Mouse (Mus musculus) right cerebral cortex, postnatal 14 days (tissue): Measurements from ENCODE around the gene Plekha6.
A peak's percentile ranks its signal among the peaks of the same experiment; 100 is the strongest.
"Not testable (repeated sequence)": the region's sequence is repeated elsewhere in the genome, so short reads cannot be mapped to it uniquely, and the experiment has no call there.

Experiments
- DNase-seq: peaks from one replicate; pipeline ENCODE4 v3.0.0; 2022

Gene Plekha6

DNA sequence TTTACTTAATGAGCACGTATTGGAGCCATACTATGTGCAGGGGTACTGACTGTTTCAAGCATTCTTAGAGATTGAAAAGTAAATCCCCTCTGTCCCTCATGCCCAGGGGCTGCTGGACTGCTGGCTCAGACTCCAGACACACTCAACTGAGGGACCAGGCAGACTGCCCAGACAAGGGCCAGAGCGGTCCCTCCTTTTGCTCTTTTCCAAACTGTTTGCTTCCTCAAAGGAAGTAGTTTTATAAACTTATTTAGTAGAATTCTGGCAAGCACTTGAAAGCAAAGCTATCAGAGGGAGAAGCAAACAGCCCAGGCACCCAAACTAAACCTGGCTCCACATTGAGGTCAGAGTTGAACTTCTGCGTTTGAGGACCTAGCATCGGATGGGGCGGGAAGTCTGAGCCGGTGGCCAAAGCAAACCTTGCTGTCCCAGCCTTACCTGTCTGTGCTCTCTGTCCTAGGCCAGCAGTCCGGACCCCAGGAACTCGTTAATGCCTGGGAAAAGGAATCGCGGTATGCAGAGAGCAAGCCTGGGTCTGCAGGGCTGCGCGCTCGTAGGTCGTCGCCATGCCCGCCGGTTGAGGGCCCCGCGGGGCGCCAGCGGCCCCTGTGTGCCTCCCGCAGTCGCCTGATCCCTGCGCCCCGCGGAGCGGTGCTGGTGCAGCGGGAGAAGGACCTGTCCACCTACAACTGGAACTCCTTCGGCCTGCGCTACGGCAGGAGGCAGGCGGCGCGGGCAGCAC lies 165.1 kb downstream of the Plekha6 start:
- no peak for DNase-seq

DNA sequence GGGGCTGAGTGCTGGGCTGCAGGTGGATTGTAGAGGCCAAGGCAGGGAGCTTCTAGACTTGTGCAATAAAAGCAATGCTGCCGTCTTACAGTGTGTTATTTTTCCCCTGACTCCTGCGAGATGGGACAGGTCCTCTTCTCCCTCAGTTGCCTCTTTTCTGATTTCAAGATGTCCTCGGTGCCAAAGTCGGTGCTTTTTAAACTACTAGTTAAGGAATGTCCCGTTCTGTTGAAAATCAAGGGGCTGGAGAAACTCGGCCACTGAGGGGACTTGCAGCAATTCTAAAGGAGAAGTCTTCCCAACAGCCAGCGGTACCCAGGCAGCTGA lies 165.6 kb downstream of the Plekha6 start:
- no peak for DNase-seq

- DNase-seq = no peak
Observed at GRCm38 (mm10) chr1:133331142-133331541, 167.1 kb downstream of the Plekha6 start.

DNA sequence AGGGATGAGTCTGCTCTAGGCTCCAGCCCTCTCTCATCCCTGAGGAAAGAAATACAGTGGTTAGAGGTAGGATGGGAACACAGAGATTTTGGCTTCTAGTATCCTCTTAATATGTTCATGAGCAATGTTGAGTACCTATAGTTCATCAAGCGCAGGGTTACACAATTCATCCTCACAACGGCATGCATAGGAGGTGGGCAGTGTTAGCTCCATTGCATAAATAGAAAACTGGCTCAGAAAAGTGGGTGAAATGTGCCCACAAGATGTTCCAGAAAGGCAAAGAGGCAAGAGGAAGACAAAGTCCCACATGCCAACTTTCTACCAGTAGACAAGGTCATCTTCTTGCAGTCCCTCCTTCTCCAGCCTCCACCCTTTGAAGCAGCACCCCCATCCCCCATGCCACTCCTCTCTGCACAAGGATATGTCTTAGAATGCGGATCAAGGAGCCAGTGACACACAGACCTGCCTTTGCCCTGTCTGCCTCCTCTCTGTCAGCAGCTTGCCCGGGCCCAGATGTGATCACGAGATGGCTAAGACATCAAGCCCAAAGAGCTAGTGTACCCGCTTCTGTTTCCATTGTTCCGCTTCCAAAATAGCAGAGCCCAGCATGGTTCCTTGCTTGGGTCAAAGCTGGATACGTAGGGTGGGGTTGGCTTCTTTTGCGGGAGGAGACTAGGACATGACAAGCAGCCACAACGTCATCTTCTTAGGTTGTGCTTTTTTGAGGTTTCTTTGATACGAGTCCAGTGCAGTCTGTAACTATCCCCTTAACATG lies 168.8 kb downstream of the Plekha6 start:
- no peak for DNase-seq

DNA sequence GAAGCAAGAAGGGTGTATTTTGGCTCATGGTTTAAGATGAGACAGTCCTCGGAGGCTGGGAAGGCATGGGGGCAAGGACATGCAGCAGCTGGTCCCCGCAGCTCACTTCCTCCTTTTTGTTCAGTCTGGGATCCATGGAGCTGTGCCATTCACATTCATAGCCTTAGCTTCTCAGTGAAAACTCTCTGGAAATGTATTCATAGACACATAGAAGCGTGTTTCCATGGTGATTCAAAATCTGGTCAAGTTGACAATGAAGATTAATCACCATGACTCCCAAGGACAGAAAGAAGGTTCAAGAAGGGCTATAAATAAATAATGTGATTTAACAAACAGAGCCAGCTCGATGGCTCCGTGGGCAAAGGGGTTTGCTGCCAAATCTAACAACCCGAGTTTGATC lies 169.9 kb downstream of the Plekha6 start:
- no peak for DNase-seq

DNA sequence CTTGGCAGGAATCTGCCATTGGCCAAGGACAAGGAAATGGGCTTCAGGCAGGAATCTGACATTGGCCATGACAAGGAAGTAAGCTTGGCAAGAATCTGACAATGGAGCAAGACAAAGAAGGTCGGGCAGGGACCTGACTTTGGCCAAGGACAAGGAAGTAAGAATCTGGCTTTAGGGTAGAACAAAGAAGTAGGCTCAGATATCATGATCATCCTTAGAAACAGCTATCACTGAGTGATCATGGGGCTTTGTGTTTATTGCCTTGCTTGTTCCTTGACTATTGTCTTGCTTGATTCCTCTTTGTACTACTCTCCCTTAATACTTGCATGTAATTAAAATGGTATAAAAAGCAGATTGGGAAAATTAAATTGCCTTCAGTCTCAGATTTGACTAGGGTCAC lies 176.4 kb downstream of the Plekha6 start:
- DNase-seq = not testable (repeated sequence)

DNA sequence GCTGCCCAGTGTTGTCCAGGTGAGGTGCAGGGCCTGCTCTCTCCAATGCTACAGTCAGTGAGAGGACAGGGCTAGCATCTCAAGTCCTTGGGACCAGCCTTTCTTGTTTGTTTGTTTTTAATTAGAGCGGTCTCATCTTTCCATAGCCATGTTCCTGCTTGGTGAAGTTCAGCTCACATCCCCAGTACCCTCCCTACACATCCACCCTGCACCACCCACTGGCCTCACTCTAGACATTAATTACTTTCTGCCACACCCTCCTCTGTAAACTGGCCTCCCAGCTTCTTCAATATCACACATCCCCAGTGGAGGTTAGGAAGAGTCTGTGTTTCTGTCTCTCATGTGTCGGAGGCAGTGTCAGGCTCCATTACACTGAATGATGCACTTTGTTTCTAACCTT lies 180.3 kb downstream of the Plekha6 start:
- no peak for DNase-seq

- peak; percentile 40 for DNase-seq
Observed at GRCm38 (mm10) chr1:133346531-133346930, 182.5 kb downstream of the Plekha6 start.

DNA sequence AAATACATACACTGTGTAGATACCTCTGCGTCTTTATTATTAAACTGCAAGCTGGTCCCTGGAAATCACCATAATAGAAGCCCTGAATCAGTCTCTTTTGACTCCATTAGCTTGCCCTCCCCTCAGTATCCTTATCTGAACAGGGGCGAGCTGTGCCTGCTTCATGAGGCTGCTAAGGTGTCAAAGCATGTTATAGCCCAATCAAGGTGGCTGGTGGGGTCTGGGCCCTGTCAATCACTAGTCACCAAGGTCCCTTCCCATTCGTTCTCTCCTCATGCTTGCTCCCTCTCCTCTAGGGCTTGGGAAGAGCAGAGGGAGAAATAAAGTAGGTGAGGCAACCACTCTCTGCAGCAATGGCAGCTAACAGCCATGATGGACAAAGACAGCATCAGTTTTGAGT lies 183.2 kb downstream of the Plekha6 start:
- DNase-seq = no peak

DNA sequence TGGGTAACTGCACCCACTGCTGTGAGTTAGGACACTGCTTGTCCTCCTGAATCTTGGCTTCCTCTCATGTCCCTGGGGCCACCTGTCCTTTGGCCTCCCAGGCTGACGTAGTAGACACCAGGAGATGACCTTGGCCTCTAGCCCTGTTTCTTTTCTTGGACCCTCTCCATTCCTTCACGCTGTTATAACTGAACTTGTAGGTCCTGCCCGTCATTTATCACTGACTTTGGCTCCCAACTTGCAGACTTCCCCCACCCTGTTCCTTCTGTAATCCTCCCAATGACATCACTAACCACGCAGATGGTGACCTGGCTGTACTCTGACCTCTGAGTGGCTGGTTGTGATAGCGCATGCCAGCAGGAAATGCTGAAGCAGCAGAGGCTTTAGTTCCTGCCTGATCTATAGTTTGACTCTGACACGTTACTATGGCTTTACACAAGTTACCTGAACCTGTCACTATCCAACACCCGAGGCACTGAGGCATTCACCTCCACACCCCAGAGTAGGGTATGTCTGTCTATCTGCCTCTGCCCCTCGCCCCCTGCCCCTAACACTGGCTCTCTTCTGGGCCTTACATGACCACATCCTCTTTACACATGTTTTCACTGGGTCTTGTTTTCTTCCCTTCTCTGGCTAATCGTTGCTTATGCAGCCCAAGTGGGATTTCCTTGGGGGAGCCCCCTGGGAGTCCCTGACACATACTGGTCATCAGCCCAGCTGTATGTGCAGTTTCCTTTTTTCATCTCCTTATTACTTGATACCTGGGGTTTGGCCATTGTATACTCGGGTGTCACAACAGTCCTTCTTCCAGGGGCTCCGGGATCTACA lies 183.9 kb downstream of the Plekha6 start:
- DNase-seq = no peak

DNA sequence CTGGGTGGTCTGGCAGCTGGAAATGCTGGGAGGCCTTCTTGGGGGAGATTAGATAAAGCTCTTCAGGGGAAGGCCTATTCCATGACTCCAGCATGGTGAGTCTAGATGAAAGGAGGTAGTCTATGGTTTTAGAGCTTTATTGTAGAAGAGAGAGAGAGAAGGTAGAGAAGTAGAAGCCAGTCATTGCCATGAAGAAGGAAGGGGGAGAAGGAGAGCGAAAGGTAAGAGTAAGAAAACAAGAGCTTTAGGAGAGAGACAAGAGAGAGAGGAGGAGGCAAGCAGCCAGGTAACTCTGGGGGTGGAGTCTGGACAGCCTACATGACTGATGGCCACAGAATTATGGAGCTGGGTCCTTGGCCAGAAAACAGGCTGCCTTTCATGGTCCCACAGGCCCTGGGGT lies 186.2 kb downstream of the Plekha6 start, which contains the start of gene Ren1:
Gene Ren1, plus strand, starts transcription at position 301 of the 400 bp plus-strand sequence.
- no peak for DNase-seq

- DNase-seq = no peak
Observed at GRCm38 (mm10) chr1:133351762-133352161, 187.8 kb downstream of the Plekha6 start.
